Mouse (Mus musculus) A20 (cell line): ENCODE measurements around the gene Gm10642.

ENCODE experiments used
- DNase-seq: peaks from one replicate; pipeline ENCODE4 v3.0.0-alpha.2; 2011; ENCODE audit warnings: low read depth, low spot score

Gene Gm10642

DNA sequence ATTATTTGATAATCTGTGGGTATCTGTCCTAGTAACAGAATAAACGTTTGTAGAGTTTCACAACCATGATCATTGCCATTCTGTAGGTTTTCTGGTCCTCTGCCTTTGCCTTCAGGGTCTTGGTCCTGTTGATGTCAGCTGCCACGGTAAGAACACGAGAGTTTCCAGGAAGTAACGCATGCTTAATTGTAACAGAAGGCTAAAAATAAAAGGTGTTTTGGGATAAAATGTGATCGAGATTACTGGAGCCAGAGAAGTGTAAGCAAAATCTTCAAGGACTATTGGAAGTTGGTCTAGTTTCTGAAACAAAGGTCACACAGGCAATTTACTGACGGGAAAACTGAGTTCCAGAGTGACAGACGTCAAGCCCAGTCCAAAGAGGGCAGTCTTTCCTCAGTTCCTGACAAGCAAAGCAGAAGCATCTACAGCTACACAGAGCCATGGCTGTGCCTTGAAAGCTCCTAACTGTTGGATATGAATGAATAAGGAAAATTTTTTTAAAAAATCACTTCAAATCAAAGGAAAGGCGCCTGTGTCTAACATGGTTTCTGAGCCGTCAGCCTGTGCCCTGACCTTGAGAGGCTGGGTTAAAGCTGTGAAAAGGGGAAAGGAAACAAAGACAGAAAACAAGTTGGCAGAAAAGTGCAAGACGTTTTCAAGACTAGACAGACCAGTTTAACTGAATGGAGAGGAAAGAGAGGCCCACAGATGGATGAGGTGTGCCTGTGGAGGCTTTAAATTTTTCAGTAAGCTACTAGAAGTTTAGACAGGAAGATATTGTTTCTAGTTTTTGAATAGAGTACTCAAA, 15.9 kb downstream of the Gm10642 start:
- peak; percentile 59 for DNase-seq

DNA sequence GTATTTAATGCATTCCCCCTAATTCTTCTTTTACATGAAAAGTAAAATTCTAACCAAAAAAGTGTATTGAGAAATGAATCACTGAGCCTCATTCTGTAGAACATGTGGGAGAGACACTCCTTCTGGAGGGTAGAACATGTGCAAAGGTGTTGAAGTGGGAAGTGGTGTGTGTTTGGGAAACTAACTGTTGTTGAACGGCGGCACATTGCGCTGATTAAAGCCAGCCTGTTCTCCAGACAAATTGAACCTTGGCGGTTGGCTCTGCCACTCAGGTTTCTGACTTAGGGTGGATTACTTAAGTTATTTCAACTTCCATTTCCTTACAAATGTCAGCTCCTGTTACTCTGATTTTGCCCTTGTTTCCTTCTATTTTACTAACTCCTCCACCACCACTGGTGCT, 17.6 kb downstream of the Gm10642 start:
- DNase-seq = no peak

DNA sequence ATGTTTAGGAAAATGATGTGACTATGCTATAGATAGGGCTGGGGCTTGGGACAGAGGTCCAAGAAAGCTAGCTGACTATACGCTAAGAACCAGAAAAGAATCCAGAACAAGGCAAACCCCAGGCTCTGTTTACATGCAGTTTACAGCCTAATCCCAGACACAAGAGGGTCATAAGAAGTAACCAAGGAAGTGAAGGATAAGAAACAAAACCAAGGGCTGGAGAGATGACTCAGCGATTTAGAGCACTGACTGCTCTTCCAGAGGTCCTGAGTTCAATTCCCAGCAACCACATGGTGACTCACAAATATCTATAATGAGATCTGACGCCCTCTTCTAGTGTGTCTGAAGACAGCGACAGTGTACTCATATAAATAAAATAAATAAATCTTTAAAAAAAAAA, 19.1 kb downstream of the Gm10642 start:
- no peak for DNase-seq

DNA sequence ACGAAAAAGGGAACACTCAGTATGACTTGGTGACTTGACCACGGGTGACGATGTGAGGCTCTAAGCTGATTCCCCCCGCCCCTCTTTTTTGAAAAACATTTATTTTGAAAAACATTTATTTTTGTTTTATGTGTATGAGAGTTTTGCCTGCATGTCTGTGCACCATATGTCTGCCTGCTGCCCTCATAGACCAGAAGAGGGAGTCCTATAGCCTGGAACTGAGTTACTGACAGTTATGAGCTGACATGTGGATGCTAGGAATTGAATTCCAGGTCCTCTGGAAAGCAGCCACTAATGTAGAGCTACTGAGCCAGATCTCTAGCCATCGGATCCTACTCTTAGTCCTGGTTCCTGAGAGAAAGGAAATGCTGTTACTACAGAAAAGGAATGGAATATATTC, 19.9 kb downstream of the Gm10642 start:
- DNase-seq = peak; percentile 43

DNA sequence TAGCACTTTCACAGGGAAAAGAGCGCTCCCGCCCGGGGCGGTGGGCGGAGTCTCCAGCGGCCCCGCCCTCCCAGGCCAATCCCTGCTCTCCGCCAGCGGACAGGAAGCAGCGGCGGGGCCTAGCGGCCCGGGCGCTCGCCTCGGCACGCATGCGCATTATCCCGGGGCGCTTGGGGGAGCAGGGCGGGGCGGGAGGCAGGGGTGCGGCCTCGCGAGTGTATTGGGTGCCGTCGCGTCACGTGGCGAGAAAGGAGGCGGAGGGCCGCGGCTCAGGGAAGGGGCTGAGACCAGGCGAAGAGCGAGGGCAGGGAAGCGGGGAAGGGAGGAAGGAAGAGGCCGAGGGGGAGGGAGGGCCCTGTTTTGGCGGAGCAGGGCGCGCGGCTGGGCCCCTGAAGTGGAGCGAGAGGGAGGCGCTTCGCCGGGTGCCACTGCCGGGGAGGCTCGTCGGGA, 22.7 kb downstream of the Gm10642 start, which contains the start of gene Adam10:
TSS of gene Adam10 (plus strand) at position 316 of the 450 bp plus-strand sequence.
- DNase-seq = peak; percentile 99

DNA sequence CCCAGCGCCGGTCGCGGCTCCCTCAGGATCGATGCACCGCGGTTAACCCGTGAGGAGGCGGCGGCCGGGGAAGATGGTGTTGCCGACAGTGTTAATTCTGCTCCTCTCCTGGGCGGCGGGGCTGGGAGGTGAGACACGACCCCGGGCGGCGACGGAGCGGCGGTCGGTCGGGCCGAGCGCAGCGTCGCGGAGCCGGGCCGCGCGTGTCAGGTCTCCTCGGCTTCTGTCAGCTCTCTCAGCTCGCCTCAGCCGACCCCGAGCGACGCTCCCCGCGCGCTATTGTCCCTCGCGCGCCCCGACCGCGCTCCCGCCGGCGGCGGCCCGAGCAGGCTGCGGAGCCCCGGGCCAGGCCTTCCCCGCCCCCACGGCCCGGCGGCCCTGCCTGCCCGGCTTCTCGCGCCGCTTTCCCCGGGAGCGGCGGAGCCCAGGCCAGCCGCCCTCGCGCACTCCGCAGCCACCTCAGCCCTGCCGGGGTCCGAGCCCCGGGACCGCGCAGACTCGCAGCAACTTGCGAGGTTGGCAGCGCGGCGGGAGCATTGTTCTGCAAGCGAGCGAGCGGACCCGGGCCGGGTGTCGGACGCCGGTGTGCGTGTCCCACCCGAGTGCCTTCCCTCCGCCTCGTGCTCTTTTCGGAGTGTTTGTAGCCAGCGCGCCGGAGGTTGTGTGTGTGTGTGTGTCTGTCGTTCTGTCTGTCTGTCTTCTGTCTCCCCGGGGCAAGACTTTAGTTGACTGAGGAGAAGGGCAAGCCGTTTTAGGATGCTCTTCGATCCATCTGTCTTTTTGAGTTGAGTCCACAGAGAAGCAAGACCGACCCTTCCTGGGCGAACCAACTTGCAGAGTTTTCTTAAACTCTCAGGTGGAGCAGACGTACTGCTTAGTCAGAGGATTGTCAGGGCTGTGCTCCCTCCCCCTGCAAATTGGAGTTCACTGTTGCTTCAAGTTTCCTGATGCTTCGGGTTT, 23.4 kb downstream of the Gm10642 start:
- peak; percentile 71 for DNase-seq

DNA sequence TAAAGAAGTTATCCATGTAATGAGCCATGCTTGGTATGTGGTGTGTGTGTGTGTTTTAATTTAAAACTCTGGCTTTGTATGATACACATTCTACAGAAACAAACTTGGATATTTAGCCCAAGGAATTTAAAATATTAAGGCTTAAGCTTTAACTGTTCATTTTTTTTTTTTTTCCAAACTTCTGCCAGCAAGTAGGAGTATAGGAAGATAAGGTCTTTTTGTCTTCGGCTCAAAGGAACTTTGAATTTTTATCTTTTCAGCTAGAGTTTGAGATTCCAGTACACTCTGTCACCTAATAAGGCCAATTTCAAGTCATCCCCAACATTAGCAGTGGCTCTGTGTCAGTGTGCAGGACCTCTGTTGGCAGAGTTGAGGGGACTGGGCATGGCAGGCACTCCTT, 26.2 kb downstream of the Gm10642 start:
- peak; percentile 43 for DNase-seq

DNA sequence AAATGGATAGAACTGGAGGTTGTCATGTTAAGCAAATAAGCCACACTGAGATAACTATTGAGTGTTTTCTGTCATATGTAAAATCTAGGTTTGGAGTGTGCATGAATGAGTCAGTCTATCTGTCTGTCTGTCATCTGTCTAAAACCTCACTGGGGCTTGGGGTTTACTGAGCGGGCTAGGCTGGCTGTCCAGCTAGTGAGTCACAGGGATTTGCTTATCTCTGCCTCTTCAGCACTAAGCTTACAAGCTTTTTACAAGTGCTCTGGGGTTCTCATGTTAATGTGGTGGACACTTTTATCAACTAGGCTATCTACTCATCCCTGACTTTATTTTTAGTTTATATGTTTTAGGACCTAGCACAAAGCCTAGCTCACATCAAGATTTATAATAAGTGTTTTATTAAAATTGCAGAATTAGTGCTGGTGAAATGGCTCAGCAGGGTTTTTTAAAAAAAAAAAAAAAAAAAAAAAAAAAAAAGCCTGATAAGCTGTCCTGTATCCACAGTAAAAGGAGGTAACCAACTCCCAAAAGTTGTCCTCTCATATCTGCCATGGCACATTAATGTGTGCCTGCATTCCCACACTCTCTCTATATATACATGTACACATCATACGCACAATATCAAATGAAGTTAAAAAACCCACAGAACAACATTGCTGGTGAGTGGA, 32.4 kb downstream of the Gm10642 start:
- DNase-seq = peak; percentile 46

DNA sequence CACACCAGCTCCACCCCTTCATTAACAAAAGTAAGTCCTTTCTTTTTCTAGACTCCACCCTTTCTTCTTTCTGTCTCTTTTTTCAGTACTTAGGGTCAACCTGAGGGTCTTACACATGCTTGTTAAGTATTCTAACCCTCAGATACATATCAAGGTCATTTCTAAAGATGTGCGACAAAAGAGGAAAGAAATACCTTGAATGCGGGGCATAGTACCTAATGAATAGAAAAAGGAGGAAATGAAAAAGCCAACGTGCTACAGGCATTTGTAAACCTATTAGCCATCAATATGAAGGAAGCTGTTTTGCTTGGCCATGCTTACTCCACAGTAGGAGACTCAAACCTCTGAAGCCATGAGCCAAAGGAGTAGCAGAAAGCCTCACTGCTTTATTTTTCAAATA, 33.9 kb downstream of the Gm10642 start:
- DNase-seq = peak; percentile 72

DNA sequence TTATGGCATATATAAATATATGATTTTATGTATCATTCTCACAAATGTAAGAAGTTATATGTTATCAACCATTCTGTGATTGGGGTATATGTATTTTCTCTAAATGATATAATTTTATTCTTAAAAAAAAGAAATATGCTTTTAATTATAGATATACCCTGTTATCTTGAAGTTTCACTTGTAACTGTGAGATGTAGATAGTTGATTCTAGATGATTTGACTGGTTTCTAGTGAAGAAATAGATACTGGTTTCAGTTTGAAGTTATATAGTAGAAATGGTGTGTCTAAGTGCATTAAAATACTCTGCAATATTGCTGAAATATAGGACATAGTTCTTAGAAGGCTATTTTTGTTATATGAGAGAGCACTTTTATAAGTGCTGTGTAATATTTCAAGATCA, 34.5 kb downstream of the Gm10642 start:
- DNase-seq = no peak

DNA sequence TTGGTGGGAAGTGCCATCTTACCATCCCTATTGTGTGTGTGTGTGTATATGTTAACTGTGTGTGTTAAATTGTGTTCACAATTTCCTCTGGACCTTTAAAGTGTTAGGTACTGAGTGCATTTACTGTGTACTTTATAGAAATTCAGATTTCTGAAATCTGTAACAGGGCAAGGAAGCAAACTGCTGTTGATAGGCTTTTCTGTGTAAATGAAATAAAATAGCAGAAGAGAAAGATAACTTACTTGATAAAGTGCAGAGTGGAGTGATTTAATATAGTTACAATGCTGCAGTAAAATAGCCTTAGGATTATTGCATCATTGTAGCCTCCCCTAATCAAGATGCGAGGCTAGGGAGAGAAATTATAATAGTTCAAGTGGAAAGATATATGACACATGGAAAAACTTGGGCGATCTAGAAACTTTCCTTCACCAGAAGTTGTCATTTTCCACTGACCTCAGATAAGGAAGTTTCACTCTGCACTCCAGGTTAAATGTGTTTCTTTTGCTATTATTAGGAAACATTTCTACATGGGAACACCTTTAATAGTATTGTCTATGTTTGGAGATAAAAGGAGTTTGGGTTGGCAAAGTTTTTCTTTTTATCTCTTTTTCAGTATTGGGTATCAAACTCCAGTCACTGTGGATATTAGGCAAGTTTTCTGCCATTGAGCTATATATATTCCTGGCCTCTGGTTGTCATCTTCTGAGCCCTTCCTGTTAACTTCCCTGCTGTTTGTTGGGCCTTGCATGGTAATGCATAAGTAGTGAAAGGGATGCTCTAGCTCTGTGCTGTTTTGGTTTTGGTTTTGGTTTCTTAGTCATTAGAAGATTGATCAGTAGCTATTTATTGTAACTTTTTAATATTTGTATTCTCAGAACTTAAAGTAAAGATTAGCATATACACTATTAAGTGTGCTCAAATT, 36.0 kb downstream of the Gm10642 start:
- peak; percentile 47 for DNase-seq

DNA sequence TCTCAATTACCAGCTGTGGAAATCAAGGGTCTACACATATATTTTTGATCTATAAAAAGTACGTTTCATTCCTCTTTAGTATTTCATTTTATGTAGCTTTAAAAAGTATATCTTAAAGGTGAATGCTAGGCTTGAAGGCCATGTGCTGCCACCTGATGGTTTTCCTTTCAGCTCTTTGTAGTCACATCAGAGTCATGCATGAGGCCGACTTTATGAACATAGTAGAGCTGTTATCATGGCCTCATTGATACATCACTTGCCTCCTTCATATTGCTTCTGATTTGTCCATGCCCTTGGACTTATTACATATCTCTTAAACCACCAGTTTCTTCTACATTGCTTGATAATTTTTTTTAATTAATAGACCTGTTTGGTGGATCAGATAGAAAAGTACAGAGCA, 39.7 kb downstream of the Gm10642 start:
- no peak for DNase-seq

DNA sequence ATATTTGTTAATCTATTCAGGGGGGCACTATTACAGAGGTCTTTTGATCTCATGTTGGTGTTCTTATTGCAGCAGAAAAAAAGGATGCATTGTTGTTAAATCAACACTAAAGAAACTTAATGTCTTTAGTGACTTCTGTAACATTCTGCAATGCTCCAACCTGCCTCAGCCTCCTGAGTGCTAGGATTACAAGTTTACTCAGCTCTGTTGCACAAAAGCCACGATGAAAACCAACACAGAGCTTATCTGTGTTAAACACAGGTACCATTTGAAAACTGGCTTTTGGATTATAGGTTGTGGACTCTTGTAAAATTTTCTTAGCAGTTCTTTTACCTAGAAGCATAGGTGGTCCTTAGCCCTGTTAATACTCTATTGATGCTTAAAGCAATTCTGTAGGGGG, 42.0 kb downstream of the Gm10642 start:
- DNase-seq = peak; percentile 53

DNA sequence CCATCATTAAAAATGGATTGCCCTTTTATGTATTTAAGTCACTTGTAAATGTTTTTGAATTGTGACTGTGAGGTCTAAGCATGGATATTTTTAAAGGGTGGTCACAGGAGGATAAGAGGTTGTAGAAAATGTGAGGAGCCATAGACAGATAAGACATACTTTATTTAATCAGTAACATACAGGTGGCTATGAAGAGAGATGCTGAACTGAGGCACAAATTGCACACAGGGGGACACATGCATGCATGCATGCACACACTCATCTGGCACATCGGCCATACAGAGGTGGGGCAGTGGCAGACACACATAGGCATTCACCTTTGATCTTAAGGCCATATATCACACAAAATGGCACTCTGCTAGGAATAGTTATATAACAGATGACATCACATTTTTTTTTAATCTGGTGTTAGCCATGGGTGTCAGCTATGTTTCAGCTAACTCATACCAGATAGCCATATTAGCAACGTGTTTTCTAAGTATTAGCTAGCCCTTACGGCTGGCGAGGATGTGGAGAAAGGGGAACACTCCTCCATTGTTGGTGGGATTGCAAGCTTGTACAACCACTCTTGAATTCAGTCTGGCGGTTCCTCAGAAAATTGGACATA, 47.6 kb downstream of the Gm10642 start:
- peak; percentile 32 for DNase-seq

DNA sequence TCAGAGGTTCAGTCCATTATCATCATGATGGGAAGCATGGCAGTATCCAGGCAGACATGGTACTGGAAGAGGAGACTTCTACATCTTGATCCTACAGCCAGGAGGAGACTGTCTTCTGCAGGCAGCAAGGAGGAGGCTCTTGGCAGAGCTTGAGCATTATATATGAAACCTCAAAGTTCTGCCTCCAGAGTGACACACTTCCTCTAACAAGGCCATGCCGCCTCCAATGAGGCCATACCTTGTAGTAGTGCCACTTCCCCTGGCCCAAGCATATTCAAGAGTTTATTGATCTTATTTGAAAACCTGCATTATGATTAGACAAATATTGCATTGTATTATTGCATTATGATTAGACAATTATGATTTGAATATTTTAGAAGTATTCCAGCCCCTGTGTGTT, 50.4 kb downstream of the Gm10642 start:
- DNase-seq = peak; percentile 36
